Mouse (Mus musculus): ENCODE data around the gene Adgrf5.

DNA sequence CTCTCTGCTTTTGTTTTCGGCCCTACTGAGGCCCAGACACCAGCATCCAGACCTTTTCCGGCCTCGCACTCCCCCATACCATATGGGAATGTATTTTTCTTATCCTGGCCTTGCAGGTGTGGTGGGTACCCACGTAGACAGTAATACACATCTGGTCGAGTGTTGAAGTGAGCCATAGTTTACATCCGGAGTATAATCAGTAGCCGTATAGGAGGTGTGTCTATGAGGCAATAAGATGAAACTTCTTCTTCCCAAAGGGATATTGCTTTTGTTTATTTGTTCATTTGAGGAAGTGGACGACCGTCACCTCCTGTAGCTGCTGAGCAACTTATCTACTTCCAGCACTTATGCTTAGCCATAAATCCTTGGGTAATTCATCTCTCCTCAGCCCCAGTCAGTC lies 26.2 kb upstream of the Adgrf5 start:
- no peak for TF ChIP-seq EP300 (IDR thresholded peaks at IDR 0.05)
- TF ChIP-seq CTCF (IDR thresholded peaks at IDR 0.05) = no peak
